Mouse (Mus musculus): ENCODE measurements around the gene Yes1. TPM values are rescaled to one million over a fixed set of nuclear protein-coding genes. Genes with fewer than 3 reads are reported as not detected.
"Not testable (repeated sequence)": the region's sequence is repeated elsewhere in the genome, so short reads cannot be mapped to it uniquely, and the experiment has no call there.

Gene Yes1
- polyA plus RNA-seq, 1 experiment from 2014 or later: 28.6 TPM

DNA sequence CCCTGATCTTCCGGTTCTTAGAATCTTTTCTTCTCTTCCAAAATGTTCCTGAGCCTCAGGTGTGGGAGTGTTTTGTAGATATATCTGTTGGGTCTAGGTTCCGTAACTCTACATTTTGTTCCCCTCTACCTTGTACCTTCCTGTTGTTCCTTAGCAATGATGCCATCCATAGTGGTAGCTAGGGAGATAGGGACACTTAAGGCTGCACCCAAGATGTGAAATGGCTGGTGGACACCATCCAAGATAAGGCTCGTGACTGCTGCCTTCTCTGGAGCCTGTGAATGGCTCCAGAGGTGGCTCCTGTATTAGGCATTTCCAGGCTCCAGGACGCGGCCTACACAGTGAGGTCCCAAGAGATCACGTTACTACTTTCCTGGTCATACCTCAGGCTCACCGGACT is 117.3 kb downstream of the Yes1 start:
- H3K27me3 ChIP-seq: no peaks in the 10 kb centered on the region
- 78% methylated on average over 7 of the region's 7 CpGs for WGBS

DNA sequence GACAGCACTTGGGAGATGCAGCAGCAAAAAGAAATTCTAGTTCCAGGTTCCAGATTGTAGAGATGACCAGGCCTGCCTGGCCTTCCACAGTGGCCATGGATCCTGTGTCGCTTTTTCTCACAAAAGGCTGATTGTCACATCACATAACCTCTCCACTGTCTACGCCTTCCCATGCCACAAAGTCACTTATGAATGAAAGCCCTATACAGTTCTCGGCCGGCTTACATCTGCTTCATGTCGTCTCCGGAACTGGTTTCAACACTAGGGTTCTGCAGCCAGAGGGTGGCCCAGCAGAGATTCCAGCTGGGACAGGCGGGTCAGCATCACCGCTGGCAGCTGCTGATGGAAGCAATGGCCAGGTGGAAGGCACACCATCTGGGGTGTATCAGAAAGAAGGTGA is 117.9 kb downstream of the Yes1 start:
- H3K36me3 ChIP-seq: 0 out of 2 replicates have a peak, but pooled peaks cover 4% of the 10 kb centered on the region
- H3K4me1 ChIP-seq: no peaks in the 10 kb centered on the region
- no peaks in the 10 kb centered on the region for H3K9me3 ChIP-seq
- ATAC-seq (ENCODE audit: insufficient number of reproducible peaks, low FRiP score, low TSS enrichment, low read depth): no peak
- no peaks in the 10 kb centered on the region for H3K27me3 ChIP-seq
- H3K4me2 ChIP-seq: no peak overlapping the region
- WGBS: 85% methylated on average over 8 of the region's 8 CpGs
- H3K27ac ChIP-seq: no peak overlapping the region
- H3K4me3 ChIP-seq: no peak overlapping the region
- no peak overlapping the region for H3K9ac ChIP-seq

More for the DNA sequence above, 117.3 kb downstream of the Yes1 start:
- Histone ChIP-seq H3K4me2 (no peak overlapping the region), H3K36me3 (no peaks in the 10 kb centered on the region), H3K9me3 (no peaks in the 10 kb centered on the region), H3K4me3 (no peak overlapping the region), H3K27ac (no peak overlapping the region), H3K4me1 (no peaks in the 10 kb centered on the region), H3K9ac (no peak overlapping the region)
- ATAC-seq (ENCODE audit: insufficient number of reproducible peaks, low FRiP score, low TSS enrichment, low read depth): no peak

DNA sequence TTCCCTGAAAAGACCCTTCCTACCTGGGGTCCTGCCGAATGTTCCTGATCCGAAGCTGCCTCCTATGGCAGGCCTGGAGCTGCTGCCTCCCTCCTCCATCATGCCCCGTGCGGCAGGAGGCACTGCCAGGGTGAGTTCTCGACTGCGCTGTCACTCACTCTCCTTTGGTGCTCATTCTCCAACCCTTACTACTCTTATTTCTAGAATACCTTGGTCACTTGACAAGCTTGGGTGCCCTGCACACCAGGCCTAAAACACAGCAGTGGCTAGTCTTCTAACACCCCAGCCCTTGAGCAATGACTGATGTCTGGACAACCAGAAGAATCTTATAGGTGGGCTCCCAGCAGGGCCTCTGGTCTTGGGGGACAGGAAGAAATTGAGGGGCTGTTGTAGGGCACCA is 122.9 kb downstream of the Yes1 start:
- H3K9me3 ChIP-seq, H3K4me3 ChIP-seq, H3K27me3 ChIP-seq, H3K4me2 ChIP-seq, H3K4me1 ChIP-seq, H3K27ac ChIP-seq, H3K9ac ChIP-seq: not testable (repeated sequence)
- H3K36me3 ChIP-seq: peaks cover 25% of the 10 kb centered on the region; the same call in 1 of the 2 replicates
- 96% methylated on average over 6 of the region's 6 CpGs for WGBS
- ATAC-seq (ENCODE audit: insufficient number of reproducible peaks, low FRiP score, low TSS enrichment, low read depth): 0 out of 2 replicates have a peak, but pooled peaks have one; percentile 44

DNA sequence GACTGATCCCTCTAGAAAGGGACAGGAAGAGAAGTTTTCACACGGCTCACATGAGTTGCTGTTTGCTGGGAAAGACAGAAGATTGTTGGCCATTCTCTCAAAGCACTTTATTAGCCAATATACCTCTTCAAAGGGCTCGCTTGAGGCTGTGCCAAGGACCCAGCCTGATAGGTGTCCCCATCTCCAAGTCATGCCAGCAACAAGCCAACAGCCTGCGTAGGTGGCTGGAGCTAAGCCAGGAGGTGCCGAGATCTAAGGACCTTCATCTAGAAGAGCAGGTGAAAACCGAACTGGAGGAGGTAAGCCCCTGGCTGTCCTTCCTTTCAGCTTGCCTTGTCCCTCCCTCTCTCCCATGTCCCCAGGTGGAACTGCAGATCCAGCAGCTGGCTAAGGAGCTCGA is 124.8 kb downstream of the Yes1 start:
- WGBS: 86% methylated on average over 6 of the region's 6 CpGs
- no peak overlapping the region for H3K4me2 ChIP-seq

More for the DNA sequence above, 124.8 kb downstream of the Yes1 start:
- ATAC-seq (ENCODE audit: insufficient number of reproducible peaks, low FRiP score, low TSS enrichment, low read depth): no peak
- no peaks in the 10 kb centered on the region for H3K27me3 ChIP-seq
- H3K27ac ChIP-seq: no peak overlapping the region
- H3K36me3 ChIP-seq: peaks cover 25% of the 10 kb centered on the region; the same call in 1 of the 2 replicates
- no peak overlapping the region for H3K9ac ChIP-seq
- H3K4me3 ChIP-seq: no peak overlapping the region
- H3K4me1 ChIP-seq: no peaks in the 10 kb centered on the region
- H3K9me3 ChIP-seq: no peaks in the 10 kb centered on the region

Other genes with a start within 250 kb of the Yes1 start
- 183 and 188 TPM in 2 replicates for gene Ppp1cb, start 152.3 kb upstream of the Yes1 start, polyA plus RNA-seq (2015; fragmentation: Nextera tagmentation; extraction: Ambion mirVana)
- gene Pisd, start 174.5 kb downstream of the Yes1 start, polyA plus RNA-seq (2015; fragmentation: Nextera tagmentation; extraction: Ambion mirVana): 56.9 and 57.6 TPM in 2 replicates
- gene Gm20671, start 215.9 kb downstream of the Yes1 start, polyA plus RNA-seq (2015; fragmentation: Nextera tagmentation; extraction: Ambion mirVana): not detected in 2 replicates
- 12.7 and 16.7 TPM in 2 replicates for gene Prr14l, start 243.1 kb downstream of the Yes1 start, polyA plus RNA-seq (2015; fragmentation: Nextera tagmentation; extraction: Ambion mirVana)